Mouse (Mus musculus) R1 (cell line): Measurements from ENCODE around the gene Aanat.
A peak's percentile ranks its signal among the peaks of the same experiment; 100 is the strongest.

Source experiments
- DNase-seq: peaks from one replicate; pipeline ENCODE4 v3.0.0-alpha.2; 2018; ENCODE audit warnings: low read depth, low spot score

Aanat gene

DNA sequence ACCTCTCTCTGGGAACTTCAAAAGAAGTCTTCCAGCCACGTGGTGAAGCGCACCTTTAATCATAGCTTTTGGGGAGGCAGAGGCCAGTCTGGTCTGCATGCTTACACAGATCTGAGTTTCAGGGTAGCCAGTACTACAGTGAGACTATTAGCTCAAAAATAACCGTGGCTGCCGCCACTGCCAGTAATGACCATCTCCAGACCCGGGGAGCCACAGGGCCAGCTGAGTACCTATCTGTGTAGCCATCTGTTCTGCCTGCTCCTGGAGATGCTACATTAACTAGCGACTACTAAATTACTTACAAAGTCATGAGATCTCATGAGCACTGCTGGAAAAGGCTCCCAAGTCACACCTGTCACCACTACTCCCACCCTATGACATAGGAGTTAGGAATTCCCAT is 11.2 kb upstream of the Aanat start:
- no peak for DNase-seq

DNA sequence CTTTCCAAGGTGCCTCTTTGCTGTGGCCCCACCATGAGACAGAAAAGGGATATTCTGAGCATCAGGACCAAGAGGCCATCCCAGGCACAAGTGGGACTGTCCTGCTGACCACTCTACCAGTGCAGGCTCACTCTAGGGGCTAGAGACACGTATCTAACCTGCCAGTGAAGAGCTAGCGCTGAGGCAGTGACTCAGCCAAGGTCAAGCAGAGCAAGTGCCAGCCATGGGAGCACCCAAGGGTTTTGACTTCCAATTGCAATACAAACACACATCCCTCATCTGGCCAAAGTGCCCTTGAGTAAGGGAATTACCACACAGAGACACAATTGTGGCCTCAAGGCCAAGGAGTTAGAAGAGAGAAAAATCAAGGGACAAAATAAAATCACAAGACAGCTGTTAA is 10.8 kb upstream of the Aanat start:
- DNase-seq, result no peak

DNA sequence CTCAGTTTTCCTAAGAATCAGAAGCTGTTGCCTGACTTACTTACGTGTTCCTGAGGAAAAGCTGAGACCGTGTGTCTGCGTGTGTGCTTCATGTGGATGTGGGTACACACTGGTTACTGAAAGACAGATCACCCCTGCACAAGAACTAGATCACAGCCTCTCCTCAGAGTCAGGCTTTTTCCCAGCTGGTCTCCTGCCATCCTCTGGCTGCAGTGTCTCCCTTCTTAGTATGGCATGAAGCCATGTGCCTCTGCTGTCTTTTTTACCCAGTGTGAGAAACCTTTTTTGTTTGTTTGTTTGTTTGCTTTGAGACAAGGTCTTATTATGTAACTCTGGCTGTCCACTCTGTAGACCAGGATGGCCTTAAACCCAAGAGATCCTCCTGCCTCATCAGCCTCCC is 7.0 kb upstream of the Aanat start:
- DNase-seq, result no peak

DNA sequence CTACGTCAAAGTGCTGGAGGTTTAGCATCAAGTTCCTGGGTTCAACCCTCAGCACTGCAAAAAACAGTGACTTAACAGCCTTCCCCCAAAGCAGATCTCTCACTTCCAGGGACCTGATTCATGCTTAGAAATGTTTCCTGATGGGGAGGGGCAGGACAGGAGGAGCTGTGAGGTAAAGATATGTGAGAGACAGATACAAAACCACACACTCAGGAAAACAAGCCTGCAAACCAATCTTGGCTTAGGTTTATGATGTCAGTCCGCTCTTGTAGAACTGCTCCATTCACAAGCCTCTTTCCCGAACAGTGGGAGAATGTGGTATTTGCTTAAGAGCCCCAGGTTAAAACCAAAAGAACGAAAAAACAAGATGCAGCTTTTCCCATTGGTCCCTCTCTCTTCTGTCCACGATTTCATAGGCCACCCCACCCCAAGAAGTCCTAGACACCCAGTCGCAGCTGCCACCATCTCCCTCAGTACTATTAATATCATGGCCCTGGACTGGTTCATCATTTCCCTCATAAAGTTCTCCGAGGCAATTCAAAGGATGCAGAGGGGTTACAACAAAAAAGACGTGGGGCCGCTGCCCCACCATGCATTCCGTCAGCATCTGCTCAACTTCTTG is 6.1 kb upstream of the Aanat start:
- no peak for DNase-seq

DNA sequence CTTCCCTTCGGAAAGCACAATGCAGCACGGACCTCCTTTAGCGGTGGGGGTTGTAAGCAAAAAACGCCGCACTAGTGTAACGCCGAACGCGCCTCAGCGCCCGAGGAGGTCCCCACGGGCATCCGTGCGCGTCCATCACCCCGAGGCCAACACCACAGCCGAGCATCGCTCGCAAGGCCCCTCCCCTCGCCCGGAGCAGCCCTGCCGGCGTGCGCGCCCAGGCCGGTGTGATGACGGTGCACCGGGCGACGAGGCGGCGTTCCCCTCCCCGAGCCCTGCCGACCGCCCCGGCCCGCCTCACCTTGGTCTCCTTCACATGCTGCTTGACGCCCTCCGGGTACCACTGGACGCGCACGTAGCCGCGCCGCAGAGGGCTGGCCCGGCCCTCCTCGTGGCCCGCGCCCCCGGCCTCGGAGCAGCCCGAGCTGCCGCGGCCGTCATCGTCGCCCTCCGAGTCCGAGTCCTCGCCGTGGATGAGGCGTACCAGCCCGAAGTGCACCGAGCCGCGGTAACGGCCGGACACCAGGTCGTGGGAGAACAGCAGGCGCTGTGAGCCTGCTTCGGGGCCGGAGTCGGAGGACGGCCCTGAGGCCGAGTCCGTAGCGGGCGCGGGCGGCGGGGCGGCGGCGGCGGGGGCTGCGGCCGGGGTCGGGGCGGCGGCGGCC is 5.4 kb upstream of the Aanat start:
- DNase-seq, result peak; percentile 32

DNA sequence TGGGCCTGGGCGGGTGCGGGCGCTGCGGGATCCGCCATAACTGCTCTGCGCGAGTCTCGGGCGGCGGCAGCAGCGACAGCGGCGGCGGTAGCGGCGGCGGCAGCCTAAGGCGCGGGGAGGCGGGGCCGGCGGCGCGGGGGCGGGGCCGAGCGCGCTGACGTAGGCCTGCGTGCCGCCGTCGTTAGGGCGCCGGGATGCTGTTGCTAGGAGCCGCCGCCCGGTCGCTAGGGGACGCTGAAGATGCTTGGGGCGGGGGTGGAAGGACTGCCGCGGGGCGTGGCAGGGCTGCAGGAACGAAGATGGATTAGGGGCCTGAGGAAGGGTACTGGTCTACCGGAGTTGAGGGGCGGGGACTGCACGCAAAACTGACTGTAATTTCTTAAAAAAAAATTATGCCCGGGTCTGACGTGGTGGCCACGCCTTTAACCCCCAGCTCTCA is 4.8 kb upstream of the Aanat start, which contains the start of gene Ube2o:
Gene Ube2o (minus strand): TSS at position 72 of the 439 bp plus-strand sequence.
- peak; percentile 91 for DNase-seq

DNA sequence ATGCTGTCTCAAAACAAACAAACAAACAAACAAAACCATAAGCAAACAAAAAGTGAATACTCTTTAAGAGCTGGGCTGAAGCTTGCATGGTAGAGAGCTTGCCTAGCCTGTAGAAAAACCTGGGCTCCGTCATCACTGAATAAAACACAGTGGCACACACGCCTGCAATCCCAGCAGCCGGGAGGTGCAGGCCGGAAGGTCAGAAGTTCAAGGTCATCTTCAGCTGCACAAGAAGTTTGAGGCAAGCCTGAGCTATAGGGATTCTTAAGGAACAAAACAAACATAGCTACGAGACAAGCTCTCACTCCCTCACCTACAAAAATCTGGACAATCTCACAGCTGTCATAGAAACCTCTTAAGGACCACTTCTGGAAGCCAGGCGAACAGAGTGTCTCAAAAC is 550 bp upstream of the Aanat start:
- DNase-seq, result peak; percentile 89

DNA sequence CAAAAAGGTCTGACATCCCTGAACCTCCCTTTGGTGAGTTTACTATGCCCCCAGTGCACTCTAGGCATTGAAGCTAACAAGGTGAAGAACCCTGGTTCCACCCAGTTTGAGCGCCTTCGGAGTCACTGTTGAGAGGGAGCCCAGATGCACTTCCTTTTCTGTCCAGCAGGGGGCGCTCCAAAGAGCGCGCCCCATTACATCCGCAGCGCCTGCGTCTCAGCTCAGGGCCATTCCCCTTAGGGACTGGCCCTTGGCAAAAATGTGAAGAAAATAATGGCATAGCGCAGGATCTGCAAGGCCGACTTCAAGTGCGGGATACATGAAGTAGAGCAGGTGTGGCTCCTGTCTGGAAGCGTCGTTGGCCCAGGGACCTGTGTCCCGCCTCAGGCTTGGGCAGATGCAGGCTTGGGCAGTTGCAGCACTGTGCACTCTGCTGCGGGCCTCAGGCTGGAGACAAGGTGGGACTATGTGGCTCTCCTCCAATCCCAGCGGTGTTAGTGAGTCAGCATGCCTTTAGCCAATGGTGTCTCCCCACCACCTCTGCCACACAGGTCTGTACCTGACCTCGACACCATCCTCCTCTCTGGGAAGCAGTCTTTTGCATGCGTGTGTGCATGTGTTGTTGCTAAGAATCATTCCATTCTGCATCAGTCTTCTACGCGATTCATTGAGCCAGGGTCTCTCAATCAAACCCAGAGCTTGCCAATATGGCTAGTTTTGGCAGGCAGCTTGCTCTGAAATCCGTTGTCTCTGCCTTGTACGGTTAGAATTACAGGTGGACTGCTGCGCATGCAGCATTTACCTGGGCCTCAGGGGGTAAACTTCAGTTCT is 784 bp downstream of the Aanat start:
- DNase-seq, result peak; percentile 89

DNA sequence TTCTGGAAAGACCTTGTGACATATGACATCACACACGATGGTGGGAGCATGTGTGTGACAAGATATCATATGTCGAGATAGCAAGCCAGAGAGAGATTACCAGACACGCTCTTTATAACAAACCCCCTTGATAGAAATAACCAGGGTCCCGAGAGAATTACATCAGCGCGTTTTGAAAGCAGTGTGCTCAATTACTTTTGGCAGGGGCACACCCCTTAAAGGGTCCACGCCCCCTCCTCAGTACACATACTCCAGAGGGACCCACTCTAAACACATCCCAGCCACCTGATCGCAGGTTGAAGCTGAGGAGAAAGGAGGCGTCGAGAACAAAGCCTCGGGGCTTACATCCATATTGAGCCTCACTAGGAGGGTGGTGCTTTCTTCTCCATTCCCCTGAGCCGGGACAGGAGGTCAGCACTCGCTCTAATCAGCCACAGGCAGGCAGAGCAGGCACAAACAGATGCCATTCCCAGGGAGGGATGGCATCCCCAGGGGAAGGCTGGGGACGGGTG is 2.8 kb downstream of the Aanat start:
- DNase-seq, result no peak

DNA sequence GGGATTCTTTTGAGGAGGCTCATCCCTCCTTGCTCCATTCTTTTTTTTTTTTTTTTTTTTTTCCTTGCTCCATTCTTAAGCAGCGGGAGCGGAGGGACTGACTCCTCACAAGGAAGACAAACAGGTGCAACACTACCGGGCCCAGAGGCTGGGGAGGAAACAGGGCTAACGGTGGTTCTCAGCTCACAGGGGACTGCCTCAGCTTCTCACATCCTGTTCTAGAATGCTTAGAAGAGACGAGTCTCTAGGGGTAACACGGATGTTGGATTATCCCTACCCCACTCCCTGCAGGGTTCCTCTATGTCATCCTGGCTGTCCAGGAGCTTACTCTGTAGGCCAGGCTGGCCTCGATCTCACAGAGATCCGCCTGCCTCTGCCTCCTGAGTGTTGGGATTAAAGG is 3.3 kb downstream of the Aanat start:
- no peak for DNase-seq

DNA sequence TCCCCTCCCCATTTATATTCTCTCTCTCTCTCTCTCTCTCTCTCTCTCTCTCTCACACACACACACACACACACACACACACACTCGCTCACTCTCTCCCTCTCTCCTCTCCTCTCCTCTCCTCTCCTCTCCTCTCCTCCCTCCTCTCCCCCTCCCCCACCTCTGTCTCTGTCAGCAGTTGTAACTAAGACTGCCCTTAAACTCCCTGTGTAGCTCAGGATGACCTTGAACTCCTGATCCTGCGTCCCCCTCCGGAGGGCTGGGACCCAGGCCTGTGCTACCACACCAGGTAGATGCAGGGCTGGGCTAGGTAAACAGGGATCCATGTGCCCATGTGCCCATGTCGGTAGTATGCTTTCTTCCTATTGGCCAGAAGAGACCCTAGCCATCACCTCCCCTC is 5.4 kb downstream of the Aanat start:
- peak; percentile 63 for DNase-seq

DNA sequence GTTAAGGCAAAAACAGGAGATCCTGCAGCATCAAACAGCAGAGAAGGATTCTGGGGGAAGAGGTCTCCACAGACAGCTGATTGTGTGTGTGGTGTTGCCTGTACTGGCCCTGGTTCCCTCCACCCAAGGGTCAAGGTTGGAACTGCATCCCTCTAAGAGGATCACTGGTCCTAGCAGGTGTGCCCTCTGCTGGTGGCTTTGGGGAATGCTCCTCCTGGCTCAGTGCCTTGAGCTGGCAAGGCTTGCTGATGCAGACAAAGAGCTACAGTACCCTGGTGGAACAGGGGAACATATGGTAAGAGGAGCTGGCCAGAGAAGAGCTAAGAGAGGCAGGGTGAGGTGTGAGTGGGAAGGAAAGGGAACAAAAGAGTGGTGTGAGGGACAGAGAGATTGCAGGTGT is 6.2 kb downstream of the Aanat start:
- DNase-seq, result peak; percentile 96

DNA sequence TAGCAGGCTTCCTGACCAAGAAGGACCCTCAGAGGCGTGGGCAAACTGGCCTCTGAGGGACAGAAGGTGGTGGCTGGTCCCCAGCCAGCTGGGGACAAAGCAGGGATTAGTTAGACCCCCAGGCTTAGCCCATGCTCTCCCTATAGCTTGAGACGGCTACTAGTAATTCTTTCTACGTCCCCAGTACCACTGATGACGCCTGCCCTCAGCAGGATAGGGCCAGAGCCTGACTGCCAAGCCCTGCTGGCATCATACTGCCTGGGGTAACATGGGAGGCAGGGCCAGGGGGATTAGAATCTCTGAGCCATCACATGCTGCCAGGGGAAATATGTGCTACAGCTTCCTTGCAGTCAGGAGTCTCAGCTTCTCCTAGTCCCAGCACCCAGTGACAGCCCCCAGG is 7.1 kb downstream of the Aanat start:
- no peak for DNase-seq

DNA sequence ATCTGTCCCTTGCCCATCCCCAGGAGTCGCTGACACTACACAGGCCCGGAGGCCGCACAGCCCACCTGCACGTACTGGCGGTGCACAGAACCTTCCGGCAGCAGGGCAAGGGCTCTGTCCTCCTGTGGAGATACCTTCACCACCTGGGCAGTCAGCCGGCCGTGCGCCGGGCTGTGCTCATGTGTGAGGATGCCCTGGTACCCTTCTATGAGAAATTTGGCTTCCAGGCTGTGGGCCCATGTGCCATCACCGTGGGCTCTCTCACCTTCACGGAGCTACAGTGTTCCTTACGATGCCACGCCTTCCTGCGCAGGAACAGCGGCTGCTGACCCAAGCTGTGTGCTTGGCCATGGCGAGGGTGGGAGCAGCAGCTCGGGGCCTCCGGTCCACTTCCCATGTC is 10.5 kb downstream of the Aanat start:
- no peak for DNase-seq

DNA sequence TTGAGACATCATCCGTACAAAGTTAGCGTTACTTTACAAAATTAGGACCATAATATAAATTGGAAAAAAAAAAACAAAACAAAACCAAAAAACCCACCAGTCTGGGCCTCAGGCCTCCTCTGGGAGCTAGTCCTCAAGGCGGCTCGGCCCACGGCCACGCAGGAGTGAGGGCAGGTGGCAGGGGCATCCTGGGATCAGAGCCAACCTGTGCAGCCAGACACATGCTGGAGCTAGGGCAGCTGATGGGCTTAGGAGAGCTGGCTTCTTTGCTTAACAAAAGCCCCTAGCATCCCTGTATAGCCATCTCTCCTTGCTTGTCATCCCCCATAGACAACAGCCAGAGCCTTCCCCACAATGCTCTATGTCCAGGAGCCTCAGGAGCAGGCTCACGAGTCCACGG is 12.0 kb downstream of the Aanat start:
- no peak for DNase-seq

DNA sequence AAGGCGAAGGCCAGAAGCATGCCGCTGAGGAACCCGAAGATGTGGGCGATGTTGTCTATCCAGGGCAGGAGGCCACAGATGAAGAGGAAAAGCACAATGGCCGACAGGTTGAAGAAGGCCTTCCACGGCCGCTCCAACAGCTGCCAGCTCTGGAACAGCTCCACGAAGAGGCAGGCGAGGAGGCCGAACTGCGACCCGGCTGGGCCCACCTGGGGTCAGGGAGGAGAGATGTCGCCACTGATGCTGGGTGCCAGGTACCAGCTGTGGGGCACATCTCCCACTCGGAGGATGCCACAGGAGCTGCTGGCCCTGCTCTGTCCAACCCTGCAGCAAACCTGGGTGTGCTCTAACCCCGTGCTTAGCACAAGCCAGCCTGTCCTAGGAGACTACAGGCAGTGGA is 13.0 kb downstream of the Aanat start:
- DNase-seq, result no peak

DNA sequence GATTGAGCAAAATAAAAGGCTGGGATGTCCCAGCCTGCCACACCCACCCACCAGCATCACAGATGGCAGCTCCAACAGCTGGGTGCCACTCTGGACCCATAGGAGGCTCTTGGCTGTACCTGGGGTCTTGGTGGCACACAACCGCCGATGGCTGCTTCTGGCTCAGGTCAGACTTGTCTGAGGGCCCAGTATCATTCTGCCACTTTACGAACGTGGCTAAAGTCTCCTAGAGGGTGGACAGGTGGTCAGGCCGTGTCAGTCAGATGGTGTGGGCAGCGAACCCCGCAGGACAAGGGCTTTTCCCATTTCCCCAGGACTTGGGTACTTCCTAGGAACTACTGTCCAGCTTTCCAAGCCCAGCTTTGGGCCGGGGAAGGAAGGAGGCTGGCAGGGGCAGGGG is 14.9 kb downstream of the Aanat start:
- no peak for DNase-seq

DNA sequence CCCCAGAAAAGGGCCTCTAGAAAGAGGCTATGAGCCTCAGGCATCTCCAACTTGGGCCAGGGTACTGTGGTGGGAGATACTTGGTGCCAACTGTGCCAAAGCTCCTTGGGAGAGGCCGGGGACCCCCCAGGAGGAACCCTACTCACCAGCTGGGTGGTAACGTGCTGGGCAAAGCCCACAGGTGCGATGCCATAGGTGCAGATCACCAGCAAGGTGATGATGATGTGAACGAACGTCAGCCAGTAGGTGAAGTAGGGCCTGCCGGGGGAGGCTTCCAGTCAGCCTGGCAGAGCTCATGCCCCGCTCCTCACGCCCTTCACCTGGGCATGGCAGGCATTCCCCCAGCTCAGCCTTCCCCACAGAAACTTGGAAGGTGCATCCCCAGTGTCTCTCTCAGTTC is 15.8 kb downstream of the Aanat start:
- no peak for DNase-seq

DNA sequence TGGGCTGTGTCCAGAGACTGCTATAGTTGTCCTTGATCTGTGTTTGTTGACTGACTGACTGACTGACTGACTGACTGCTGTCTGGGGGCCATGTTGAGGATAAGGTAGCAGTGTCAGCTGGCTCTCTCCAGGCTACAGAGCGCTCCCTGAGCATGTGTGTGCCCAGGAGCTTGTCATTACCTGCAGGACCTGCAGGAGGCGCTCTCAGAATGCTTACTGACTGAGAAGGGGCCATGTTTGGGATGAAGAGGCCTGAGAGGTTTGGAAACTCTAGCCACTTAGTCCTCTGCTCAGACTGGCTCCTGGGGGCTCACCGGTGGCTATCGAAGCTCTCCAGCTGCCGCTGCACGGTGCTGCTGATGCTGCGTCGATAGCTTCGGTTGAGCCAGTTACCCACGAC is 17.1 kb downstream of the Aanat start:
- peak; percentile 90 for DNase-seq

DNA sequence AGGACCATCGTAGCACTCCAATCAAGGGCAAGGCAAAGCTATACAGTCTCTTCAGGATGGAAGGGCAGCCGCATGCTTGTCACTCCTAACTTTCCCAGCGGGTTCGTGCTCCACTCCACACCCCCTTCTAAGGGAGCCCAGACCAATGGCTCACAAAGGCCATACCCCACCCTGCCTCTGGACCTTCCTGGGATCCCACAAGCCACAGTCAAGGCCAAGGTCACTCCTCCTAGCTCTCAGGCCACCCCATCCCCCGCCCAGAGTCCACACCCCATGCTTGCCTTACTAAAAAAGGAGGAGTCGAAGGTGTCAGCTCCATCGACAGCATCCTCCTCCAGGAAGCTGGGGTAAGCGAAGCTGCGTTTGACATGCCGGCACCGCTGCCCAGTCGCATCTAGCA is 17.9 kb downstream of the Aanat start:
- peak; percentile 74 for DNase-seq

DNA sequence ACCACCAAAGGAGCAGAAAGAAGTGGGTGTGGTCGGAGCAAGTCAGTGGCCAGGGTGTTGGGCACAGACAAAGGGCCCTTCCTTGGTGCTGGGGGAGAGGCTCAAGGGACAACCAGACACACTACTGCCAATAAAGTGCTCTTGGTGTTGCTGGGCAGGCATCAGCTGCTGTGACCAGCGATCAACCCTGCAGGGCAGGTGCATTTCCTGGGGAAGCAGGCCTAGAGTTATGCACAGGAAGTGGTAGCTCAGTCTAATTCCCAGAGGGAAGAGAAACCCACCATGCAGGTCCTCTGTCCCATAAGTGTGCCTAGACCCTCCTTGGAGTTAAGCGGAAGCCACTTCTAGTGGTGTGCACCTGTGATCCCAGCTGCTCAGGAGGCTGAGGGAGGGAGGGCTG is 21.5 kb downstream of the Aanat start:
- peak; percentile 45 for DNase-seq

DNA sequence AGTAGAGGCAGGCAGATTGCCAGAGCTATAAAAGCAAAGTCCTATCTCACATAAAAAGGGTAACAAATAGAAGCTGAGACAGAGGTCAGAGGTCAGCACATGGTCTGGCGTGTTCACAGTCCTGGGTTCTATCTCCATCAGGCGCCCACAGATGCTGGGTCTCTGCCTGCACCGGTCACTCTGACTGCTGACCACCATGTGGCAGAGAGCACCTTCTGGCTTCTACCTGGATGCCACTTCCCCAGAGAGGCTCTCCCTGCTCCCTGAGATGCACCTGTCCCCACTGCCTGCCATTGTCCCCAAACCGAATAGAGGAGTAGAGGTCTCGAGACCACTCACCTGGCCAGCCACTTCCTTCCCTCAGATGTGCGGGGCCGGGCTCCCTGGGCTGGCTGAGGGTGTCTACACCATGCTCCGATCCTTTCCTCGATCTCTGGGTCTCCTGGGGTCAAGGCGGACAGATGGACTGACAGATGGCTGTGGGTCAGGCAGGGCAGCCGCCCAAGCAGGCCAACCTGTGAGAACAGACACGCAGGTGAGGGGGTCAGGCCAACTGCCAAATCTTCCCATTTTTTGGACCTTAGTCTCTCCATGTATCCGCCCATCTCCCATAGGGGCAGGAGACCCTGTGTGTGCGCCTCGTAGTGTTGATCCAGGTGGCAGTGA is 23.9 kb downstream of the Aanat start:
- no peak for DNase-seq
